Mouse (Mus musculus) neural tube, embryonic 12.5 days (tissue): ENCODE measurements around the gene Gm28035. TPM values are rescaled to one million over a fixed set of nuclear protein-coding genes. Genes with fewer than 3 reads are reported as not detected.

Experiments
- ATAC-seq: fragments of 200-750 bp; cut with Nextera tagmentation; 2 replicates; pipeline ENCODE4 v1.8.0; 2017; ENCODE audit warnings: low read depth, mild to moderate bottlenecking, moderate TSS enrichment, moderate library complexity; ENCODE audit not compliant: low FRiP score
- H3K27ac ChIP-seq: fragments of 300-500 bp; sonication (generic); 2 replicates; pipeline ENCODE4 v1.5.1; 2016
- H3K27me3 ChIP-seq: fragments of 300-500 bp; sonication (generic); replicated peaks from 2 replicates; pipeline ENCODE4 v1.6.1; 2016; ENCODE audit warnings: mild to moderate bottlenecking
- H3K36me3 ChIP-seq: fragments of 300-500 bp; sonication (generic); 2 replicates; pipeline ENCODE4 v1.6.1; 2016; ENCODE audit warnings: mild to moderate bottlenecking
- H3K4me1 ChIP-seq: fragments of 300-500 bp; sonication (generic); 2 replicates; pipeline ENCODE4 v1.6.1; 2016
- H3K4me2 ChIP-seq: fragments of 300-500 bp; sonication (generic); replicated peaks from 2 replicates; pipeline ENCODE4 v1.6.1; 2016; ENCODE audit warnings: mild to moderate bottlenecking
- H3K4me3 ChIP-seq: fragments of 300-500 bp; sonication (generic); 2 replicates; pipeline ENCODE4 v1.5.1; 2016
- H3K9ac ChIP-seq: fragments of 300-500 bp; sonication (generic); 2 replicates; pipeline ENCODE4 v1.6.1; 2016; ENCODE audit warnings: mild to moderate bottlenecking
- H3K9me3 ChIP-seq: fragments of 300-500 bp; sonication (generic); 2 replicates; pipeline ENCODE4 v1.6.1; 2016; ENCODE audit warnings: mild to moderate bottlenecking
- WGBS: fragments of 180-500 bp; shearing (Covaris S2); methylation state at CpG from one replicate; pipeline ENCODE4 v1.1.7; 2016; 5-methylcytosine and 5-hydroxymethylcytosine counted together
- polyA plus RNA-seq: library from polyadenylated mRNA; unstranded; fragments of >200 nt; fragmentation: Nextera tagmentation; extraction: Ambion mirVana; gene quantifications from 2 replicates; pipeline ENCODE4 v1.2.1, GENCODE M21; 2016

Gene Gm28035
- polyA plus RNA-seq, 1 experiment from 2014 or later: 0.34 TPM

DNA sequence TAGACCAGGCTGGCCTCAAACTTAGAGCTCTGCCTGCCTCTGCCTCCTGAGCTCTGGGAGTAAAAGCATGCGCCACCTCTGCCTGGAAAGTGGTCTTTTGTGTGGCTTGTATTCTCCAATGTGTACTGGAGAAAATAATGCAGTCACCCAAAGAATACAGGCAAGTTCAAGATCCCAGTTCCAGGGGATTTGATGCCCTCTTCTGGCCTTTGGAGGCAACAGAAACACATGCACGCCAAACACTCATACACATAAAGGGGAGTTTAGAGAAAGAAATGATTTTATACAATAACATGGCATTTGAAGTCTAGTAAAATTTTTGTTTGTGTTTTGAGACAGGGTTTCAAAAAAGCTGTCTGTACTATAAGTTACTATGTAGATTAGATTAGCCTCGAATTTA lies 59.2 kb downstream of the Gm28035 start:
- Histone ChIP-seq H3K4me2 (no peak overlapping the region), H3K36me3 (peaks cover 75% of the 10 kb centered on the region), H3K27ac (no peak overlapping the region), H3K9me3 (no peaks in the 10 kb centered on the region), H3K4me1 (no peaks in the 10 kb centered on the region), H3K27me3 (no peaks in the 10 kb centered on the region), H3K4me3 (no peak overlapping the region), H3K9ac (no peak overlapping the region)
- ATAC-seq: no peak
- WGBS: 85% methylated on average over 3 of the region's 3 CpGs

DNA sequence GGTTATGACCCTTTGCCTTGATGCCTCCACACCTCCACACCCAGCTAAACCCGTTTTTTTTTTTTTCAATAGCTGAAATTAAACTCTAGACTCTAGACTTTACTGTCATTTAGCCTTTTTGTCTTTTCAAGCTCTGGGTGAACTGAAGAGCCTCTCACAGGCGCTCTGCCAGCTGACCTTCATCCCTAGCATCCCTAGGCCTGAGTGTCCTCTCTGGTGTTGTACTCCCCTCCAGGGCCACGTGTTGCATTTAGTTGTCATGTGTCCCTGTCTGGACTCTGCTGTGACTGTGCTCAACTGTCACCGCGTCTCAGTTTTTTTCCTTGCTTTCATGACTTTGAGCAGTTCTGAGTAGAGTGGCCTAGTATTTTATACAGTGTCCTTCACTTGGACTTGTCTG lies 59.6 kb downstream of the Gm28035 start:
- Histone ChIP-seq H3K4me2 (no peak overlapping the region), H3K4me3 (no peak overlapping the region), H3K4me1 (no peaks in the 10 kb centered on the region), H3K9me3 (no peaks in the 10 kb centered on the region), H3K36me3 (peaks cover 79% of the 10 kb centered on the region), H3K27me3 (no peaks in the 10 kb centered on the region), H3K27ac (no peak overlapping the region), H3K9ac (no peak overlapping the region)
- WGBS: 89% methylated on average over 5 of the region's 5 CpGs
- ATAC-seq: no peak

DNA sequence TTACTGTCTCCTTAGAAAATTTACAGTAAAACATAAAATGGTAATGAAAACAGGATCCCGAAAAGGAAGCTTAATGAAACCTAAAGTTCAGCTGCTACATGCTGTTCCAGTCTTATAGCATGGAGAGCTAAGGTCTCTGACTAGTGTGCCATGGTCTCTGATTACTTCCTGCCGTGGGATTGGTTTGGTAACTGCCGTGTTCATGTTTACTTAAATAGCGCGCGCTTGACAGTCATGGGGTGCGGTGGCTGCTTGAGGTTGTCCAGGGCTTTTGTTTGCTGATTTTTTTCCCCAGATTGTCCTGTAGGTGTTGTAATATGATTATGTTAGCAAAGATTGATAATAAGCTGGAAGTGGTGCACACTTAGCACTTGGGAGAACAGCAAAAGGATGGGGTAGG lies 65.7 kb downstream of the Gm28035 start:
- Histone ChIP-seq H3K27ac (no peak overlapping the region), H3K36me3 (peaks cover 98% of the 10 kb centered on the region), H3K9ac (no peak overlapping the region), H3K4me2 (no peak overlapping the region), H3K9me3 (no peaks in the 10 kb centered on the region), H3K4me1 (no peaks in the 10 kb centered on the region), H3K4me3 (no peak overlapping the region), H3K27me3 (no peaks in the 10 kb centered on the region)
- no peak for ATAC-seq
- 97% methylated on average over 7 of the region's 7 CpGs for WGBS

DNA sequence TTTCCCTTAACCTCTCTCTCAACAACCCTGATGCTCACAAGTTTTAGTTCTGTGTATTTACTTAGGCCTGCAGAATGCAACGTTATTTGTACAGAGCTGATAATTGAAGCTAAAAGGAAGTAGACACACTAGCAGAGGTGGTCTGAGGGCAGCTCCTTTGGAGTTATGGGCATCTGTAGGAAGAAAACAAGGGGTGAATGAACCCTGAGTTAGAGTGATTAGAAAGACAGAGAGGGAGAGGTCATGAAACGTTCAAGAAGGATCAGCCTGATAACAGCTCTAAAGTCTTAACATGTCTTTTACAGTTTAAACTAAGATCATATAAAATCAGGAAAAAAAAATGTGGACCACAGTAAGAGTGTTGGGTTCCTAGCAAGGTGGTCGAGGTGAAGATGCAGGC lies 69.0 kb downstream of the Gm28035 start:
- no peaks in the 10 kb centered on the region for H3K4me1 ChIP-seq
- no peak overlapping the region for H3K4me3 ChIP-seq
- peaks cover 96% of the 10 kb centered on the region for H3K36me3 ChIP-seq
- no peaks in the 10 kb centered on the region for H3K27me3 ChIP-seq
- WGBS: 87% methylated on average over 3 of the region's 3 CpGs
- no peak for ATAC-seq
- no peak overlapping the region for H3K9ac ChIP-seq
- no peak overlapping the region for H3K27ac ChIP-seq
- H3K9me3 ChIP-seq: no peaks in the 10 kb centered on the region
- no peak overlapping the region for H3K4me2 ChIP-seq

DNA sequence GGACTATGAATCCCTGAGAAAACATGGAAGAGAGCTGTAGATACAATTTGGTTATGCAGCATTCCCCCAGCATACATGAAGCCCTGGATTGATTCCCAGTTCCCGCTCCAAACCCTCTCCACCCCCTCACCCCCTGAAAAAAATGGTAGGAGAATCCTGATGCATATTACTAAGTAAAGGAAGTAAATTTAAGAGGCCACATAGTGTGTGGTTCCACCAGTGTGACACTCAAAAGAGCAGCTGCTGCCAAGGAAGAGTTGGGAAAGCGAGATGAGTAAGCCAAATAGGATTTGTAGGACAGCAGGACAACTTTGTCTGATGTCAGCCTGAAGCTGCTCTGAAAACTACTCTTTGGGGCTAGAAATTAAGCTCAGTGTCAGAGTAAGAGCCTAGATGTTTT lies 71.1 kb downstream of the Gm28035 start:
- Histone ChIP-seq H3K9me3 (no peaks in the 10 kb centered on the region), H3K4me2 (no peak overlapping the region), H3K36me3 (peaks cover 96% of the 10 kb centered on the region), H3K27me3 (no peaks in the 10 kb centered on the region), H3K4me3 (no peak overlapping the region), H3K4me1 (no peaks in the 10 kb centered on the region), H3K9ac (no peak overlapping the region), H3K27ac (no peak overlapping the region)
- 98% methylated on average over 2 of the region's 2 CpGs for WGBS
- ATAC-seq: no peak

DNA sequence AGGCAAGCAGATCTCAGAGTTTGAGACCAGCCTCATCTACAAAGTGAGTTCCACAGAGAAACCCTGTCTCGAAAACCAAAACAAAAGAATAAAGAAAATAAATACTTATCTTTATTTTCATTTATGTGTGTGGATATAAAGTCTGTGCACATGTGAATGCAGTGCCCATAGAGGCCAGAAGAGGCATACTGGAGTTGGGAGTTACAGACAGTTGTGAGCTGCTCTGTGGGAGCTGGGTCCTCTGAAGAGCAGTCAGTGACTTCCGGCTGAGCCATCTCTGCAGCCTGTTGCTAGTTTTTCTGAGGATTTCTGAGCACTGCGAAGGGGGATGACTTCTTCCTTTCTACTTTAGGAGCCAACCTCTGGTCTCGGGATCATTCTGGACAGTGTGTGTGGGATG lies 75.8 kb downstream of the Gm28035 start:
- Histone ChIP-seq H3K9me3 (no peaks in the 10 kb centered on the region), H3K4me2 (no peak overlapping the region), H3K4me1 (no peaks in the 10 kb centered on the region), H3K27me3 (no peaks in the 10 kb centered on the region), H3K27ac (no peak overlapping the region), H3K4me3 (no peak overlapping the region), H3K36me3 (peaks cover 90% of the 10 kb centered on the region), H3K9ac (no peak overlapping the region)
- no peak for ATAC-seq
- 96% methylated on average over 4 of the region's 4 CpGs for WGBS

DNA sequence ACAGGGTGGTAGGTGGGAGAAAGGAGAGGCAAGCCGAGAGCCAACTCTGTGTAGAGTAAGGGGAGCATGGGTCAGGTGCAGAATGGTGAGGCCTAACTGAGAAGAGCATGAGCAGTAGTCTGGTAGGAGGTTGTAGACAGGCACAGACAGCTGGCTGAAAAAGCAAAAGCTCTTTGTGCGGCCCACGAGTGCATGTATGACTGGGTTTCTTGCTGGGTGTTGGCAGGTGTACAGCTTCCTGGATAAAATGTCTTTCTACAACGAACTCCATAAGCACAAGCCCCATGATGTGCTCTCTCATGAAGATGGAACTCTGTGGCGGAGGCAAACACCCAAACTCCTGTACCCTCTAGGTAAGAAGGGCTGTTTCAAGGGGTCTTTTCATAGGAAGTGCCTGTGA lies 76.6 kb downstream of the Gm28035 start:
- peaks cover 91% of the 10 kb centered on the region for H3K36me3 ChIP-seq
- no peaks in the 10 kb centered on the region for H3K27me3 ChIP-seq
- WGBS: 94% methylated on average over 5 of the region's 5 CpGs
- no peaks in the 10 kb centered on the region for H3K9me3 ChIP-seq
- H3K4me2 ChIP-seq: no peak overlapping the region
- no peak for ATAC-seq
- no peaks in the 10 kb centered on the region for H3K4me1 ChIP-seq
- no peak overlapping the region for H3K4me3 ChIP-seq
- no peak overlapping the region for H3K9ac ChIP-seq
- no peak overlapping the region for H3K27ac ChIP-seq

DNA sequence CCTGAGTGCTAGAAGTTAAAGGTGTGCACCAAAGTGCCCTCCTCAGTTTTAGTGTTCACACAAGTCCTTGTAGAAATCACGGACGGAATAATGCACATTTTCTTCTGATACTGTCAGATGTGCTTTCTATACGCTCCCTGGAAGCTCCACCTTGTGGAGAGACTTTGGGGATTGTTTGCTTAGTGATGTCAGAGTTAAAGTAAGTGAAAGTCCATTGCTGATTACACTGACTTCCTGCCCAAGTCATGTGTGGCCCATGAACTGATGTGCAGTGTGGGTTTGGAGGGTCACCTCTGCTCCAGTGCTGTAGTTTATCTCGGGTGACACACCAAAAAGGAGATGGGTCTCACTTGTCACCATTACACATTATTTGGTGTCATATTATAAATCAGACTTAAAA lies 78.9 kb downstream of the Gm28035 start:
- H3K9me3 ChIP-seq: no peaks in the 10 kb centered on the region
- peaks cover 92% of the 10 kb centered on the region for H3K36me3 ChIP-seq
- no peak overlapping the region for H3K4me3 ChIP-seq
- ATAC-seq: no peak
- H3K9ac ChIP-seq: no peak overlapping the region
- no peaks in the 10 kb centered on the region for H3K4me1 ChIP-seq
- no peak overlapping the region for H3K4me2 ChIP-seq
- no peak overlapping the region for H3K27ac ChIP-seq
- H3K27me3 ChIP-seq: no peaks in the 10 kb centered on the region
- 90% methylated on average over 4 of the region's 4 CpGs for WGBS

DNA sequence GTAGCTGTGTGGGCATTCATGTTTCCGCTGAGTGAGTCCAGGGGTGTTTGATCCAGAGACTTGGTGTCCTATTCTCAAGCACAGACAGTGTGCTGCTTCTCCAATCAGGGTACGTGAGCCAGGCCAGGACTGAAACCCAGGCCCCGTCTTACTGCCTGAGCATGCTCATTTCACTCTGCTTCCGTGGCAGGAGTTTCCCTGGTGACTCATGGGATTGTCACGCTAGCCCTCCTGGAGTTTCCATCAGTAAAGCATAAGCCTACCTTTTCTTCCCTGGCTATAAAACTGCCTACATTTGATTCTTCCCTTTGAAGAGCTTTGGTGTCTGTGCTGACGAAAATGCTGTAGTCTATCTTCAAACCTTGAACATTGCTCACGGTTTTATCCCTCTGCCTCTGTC lies 82.7 kb downstream of the Gm28035 start:
- ATAC-seq: no peak
- no peaks in the 10 kb centered on the region for H3K27me3 ChIP-seq
- no peak overlapping the region for H3K4me3 ChIP-seq
- no peak overlapping the region for H3K27ac ChIP-seq
- H3K9me3 ChIP-seq: no peaks in the 10 kb centered on the region
- no peak overlapping the region for H3K9ac ChIP-seq
- no peaks in the 10 kb centered on the region for H3K4me1 ChIP-seq
- H3K4me2 ChIP-seq: no peak overlapping the region
- H3K36me3 ChIP-seq: peaks cover 92% of the 10 kb centered on the region
- 87% methylated on average over 7 of the region's 7 CpGs for WGBS

DNA sequence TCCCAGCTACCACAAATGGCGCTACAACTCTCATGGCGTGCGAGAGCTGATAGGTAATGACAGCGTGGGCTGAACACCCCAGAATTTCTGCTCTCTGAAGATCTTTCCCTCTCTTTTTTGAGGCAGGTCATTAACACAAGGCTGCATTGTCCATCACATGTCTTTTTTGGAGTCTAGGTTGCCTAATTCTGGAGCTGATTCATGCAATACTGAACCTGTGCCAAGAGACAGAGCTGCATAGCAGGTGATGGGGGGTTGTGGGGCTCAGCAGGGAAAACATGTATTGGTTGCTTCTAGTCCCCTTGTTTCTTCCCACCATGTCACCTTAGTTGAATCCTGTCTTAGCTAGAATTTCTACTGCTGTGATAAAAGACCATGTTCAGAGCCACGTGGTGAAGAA lies 84.9 kb downstream of the Gm28035 start:
- no peak for ATAC-seq
- 95% methylated on average over 5 of the region's 5 CpGs for WGBS

DNA sequence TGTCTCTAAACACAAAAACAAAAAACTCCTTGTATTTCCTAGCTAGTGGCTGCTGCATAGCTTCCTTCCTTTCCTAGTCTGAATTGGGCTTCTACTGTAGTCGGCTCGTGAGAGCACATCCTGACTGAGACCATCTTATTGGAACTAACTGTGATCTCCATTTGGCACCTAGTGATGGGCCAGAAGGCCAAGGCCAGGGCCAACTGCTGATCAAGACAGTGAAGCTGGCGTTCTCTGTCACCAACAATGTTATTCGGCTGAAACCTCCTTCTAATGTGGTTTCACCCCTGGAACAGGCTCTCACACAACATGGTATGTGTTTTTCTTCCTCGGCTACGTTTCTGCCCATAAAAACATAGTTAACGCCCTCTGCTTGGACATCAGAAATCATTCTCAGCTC lies 86.9 kb downstream of the Gm28035 start:
- H3K9ac ChIP-seq: no peak overlapping the region
- ATAC-seq: no peak
- no peak overlapping the region for H3K4me3 ChIP-seq
- no peak overlapping the region for H3K4me2 ChIP-seq
- H3K27me3 ChIP-seq: no peaks in the 10 kb centered on the region
- WGBS: 94% methylated on average over 7 of the region's 7 CpGs
- H3K4me1 ChIP-seq: no peaks in the 10 kb centered on the region
- no peak overlapping the region for H3K27ac ChIP-seq
- peaks cover 96% of the 10 kb centered on the region for H3K36me3 ChIP-seq
- no peaks in the 10 kb centered on the region for H3K9me3 ChIP-seq

More for the DNA sequence above, 84.9 kb downstream of the Gm28035 start:
- Histone ChIP-seq H3K36me3 (peaks cover 95% of the 10 kb centered on the region), H3K27ac (no peak overlapping the region), H3K9me3 (no peaks in the 10 kb centered on the region), H3K4me3 (no peak overlapping the region), H3K4me1 (no peaks in the 10 kb centered on the region), H3K4me2 (no peak overlapping the region), H3K27me3 (no peaks in the 10 kb centered on the region), H3K9ac (no peak overlapping the region)

DNA sequence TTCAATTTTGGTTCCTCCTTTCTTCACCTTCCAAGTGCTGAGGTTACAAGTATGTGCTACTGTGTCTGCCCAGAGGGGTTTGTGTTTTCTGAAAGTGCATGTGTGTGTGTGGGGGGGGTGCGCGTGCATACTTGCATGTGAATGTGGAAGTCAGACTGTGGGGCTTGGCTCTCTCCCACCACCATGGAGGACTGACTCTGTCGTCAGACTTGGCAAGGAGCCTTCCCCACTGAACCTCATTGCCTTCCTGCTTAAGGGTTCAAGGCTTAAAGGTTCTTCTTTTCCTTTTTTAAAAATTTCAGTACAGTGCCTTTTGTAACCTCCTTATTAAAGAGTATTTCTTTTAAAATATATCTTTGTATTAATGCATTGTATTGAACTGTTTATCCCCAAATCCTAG lies 88.4 kb downstream of the Gm28035 start:
- no peak for ATAC-seq
- Histone ChIP-seq H3K4me3 (no peak overlapping the region), H3K4me2 (no peak overlapping the region), H3K9me3 (no peaks in the 10 kb centered on the region), H3K36me3 (peaks cover 96% of the 10 kb centered on the region), H3K4me1 (no peaks in the 10 kb centered on the region), H3K27ac (no peak overlapping the region), H3K27me3 (no peaks in the 10 kb centered on the region), H3K9ac (no peak overlapping the region)
- WGBS: 94% methylated on average over 3 of the region's 3 CpGs
